Mouse (Mus musculus): ENCODE results near the gene Acvr1c.

- TF ChIP-seq CTCF (IDR thresholded peaks at IDR 0.05; ENCODE audit: borderline replicate concordance, control insufficient read depth, extremely low read depth, insufficient read depth, low read length, poor library complexity) (no peak), POLR2A (IDR thresholded peaks at IDR 0.05; ENCODE audit: control insufficient read depth, extremely low read depth, insufficient read depth, low read length, poor library complexity) (no peak)
Measured at GRCm38 (mm10) chr2:58289759-58290431, 67.8 kb downstream of the Acvr1c start.
